Mouse (Mus musculus) midbrain, embryonic 11.5 days (tissue): ENCODE measurements around the gene Rbks. TPM values are rescaled to one million over a fixed set of nuclear protein-coding genes. Genes with fewer than 3 reads are reported as not detected.

Source experiments
- ATAC-seq: fragments of 200-750 bp; cut with Nextera tagmentation; 2 replicates; pipeline ENCODE4 v1.8.0; 2017; ENCODE audit warnings: moderate TSS enrichment, moderate library complexity; ENCODE audit not compliant: low FRiP score
- DNase-seq: peaks from one replicate; pipeline ENCODE4 v3.0.0; 2015; ENCODE audit warnings: low spot score; ENCODE audit errors: missing footprints
- H3K27ac ChIP-seq: fragments of 300-500 bp; sonication (generic); 2 replicates; pipeline ENCODE4 v1.5.1; 2014; ENCODE audit warnings: low read depth, low read length
- H3K27me3 ChIP-seq: fragments of 300-500 bp; sonication (generic); 2 replicates; pipeline ENCODE4 v1.6.1; 2014; ENCODE audit warnings: mild to moderate bottlenecking, low read length, moderate library complexity, mixed read lengths; ENCODE audit not compliant: control insufficient read depth, insufficient read depth
- H3K36me3 ChIP-seq: fragments of 300-500 bp; sonication (generic); 2 replicates; pipeline ENCODE4 v1.6.1; 2014; ENCODE audit warnings: mild to moderate bottlenecking, low read length, moderate library complexity, mixed read lengths; ENCODE audit not compliant: control insufficient read depth, insufficient read depth
- H3K4me1 ChIP-seq: fragments of 300-500 bp; sonication (generic); 2 replicates; pipeline ENCODE4 v1.6.1; 2014; ENCODE audit warnings: low read length; ENCODE audit not compliant: control insufficient read depth, insufficient read depth
- H3K4me2 ChIP-seq: fragments of 300-500 bp; sonication (generic); 2 replicates; pipeline ENCODE4 v1.6.1; 2014; ENCODE audit warnings: mild to moderate bottlenecking, moderate library complexity
- H3K4me3 ChIP-seq: fragments of 300-500 bp; sonication (generic); 2 replicates; pipeline ENCODE4 v1.5.1; 2014; ENCODE audit warnings: low read depth, low read length
- H3K9ac ChIP-seq: fragments of 300-500 bp; sonication (generic); 2 replicates; pipeline ENCODE4 v1.6.1; 2014; ENCODE audit warnings: low read length
- H3K9me3 ChIP-seq: fragments of 300-500 bp; sonication (generic); 2 replicates; pipeline ENCODE4 v1.6.1; 2016; ENCODE audit warnings: low read length; ENCODE audit not compliant: control insufficient read depth
- WGBS: fragments of 180-500 bp; shearing (Covaris S2); extraction: QIAGEN DNeasy Blood & Tissue Kit; methylation state at CpG from one replicate; pipeline ENCODE4 v1.1.7; 2014; 5-methylcytosine and 5-hydroxymethylcytosine counted together
- polyA plus RNA-seq: library from polyadenylated mRNA; unstranded; fragments of >200 nt; fragmentation: Nextera tagmentation; extraction: Ambion mirVana; gene quantifications from 2 replicates; pipeline ENCODE4 v1.2.1, GENCODE M21; 2014

The Rbks gene
- polyA plus RNA-seq, result 2.8 and 3.3 TPM in 2 replicates

DNA sequence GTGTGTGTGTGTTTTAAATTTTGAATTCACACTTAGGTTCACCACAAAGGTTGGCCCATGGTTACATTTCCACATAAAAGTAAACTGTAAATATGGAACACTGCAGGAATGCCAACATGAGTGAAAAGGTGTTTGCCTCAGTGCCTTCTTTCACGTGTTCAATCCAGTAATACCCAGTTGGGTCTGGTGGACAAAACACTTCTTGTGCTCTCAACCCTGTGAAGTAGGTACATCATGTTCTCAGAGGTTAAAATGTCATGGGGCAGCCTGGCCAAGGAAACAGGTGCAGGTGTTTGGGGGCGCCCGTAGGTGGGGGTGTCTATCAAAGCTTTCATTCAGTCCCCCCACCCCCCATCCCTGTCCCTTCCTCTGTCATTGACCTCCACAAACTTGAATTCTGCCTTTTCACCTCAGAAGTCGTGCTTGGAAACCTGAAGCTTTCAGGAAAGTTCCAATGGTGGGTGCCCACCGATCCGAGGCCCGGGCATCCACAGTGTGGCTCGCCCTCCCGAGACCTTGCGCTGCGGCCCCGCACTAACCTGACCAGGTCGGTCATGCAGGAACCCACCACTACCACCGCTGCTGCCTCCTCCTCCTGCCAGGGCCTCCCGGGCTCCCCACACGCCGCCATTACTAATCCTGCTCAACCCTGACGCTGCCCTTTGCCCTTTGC, at the start of gene Rbks:
TSS of gene Rbks (minus strand) at position 657 of the 673 bp plus-strand sequence.
- peak within 1 kb of the TSS; percentile 85 for H3K9ac ChIP-seq
- H3K4me1 ChIP-seq, result no peaks in the 10 kb centered on the region
- H3K4me2 ChIP-seq, result peak within 1 kb of the TSS; percentile 64
- peak within 1 kb of the TSS; percentile 80 for H3K4me3 ChIP-seq
- no peaks in the 10 kb centered on the region for H3K27me3 ChIP-seq
- DNase-seq (no peak), ATAC-seq (no peak; the same call in 1 of the 2 replicates)
- H3K27ac ChIP-seq, result peak within 1 kb of the TSS; percentile 45; the same call in 1 of the 2 replicates
- no peaks in the 10 kb centered on the region for H3K36me3 ChIP-seq
- H3K9me3 ChIP-seq, result no peaks in the 10 kb centered on the region
- 7% methylated on average over 18 of the region's 18 CpGs for WGBS

DNA sequence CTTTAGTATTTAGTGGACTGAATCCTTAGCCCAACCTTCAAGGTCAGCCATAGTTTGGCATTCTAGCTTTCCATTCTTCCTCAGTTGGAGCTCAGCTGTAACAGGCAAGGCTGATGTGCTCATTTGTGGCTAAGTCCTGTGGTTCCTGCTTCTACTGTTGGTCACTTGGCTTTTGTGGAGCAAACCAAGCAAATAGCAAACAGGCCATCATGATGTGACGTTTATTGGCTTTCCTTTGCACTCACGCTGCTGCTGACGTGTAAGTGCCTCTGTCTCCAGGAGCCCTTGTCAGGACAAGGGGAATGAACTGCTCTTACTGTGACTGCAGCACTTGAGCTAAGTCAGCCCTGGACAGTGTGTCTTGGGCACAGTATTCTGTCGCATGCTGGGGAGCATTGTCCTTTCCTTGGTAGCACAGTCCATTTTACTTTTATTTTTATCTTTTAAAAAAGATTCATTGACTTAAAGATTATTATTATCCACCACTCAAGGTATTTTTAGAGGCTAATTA, 45.1 kb upstream of the Rbks start:
- WGBS, result 66% methylated on average over 4 of the region's 4 CpGs
- no peak overlapping the region for H3K27ac ChIP-seq
- no peaks in the 10 kb centered on the region for H3K9me3 ChIP-seq
- no peak overlapping the region for H3K4me3 ChIP-seq
- ATAC-seq (no peak), DNase-seq (no peak)
- no peak overlapping the region for H3K4me2 ChIP-seq
- H3K27me3 ChIP-seq, result no peaks in the 10 kb centered on the region
- H3K9ac ChIP-seq, result no peak overlapping the region
- H3K36me3 ChIP-seq, result no peaks in the 10 kb centered on the region
- H3K4me1 ChIP-seq, result no peaks in the 10 kb centered on the region

DNA sequence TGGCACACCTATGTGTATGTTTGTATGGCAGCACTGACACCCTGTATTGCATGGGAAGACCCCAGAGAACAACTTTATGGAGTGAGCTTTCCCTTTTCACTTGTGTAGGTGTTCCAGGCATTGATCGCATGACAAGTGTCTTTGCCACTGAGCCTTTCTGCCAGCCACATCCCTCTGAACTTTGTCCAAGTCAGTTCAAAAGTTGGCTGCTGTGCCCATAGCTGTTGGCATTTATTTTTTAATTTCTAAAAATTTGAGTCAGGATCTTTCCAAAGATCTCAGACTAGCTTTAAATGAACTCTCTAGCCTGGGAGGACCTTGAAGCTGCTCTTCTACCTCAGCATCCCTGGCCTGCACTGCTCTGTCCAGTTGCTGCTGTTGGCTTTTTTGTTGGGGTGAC, 44.5 kb upstream of the Rbks start:
- ATAC-seq, result no peak
- Histone ChIP-seq H3K27me3 (no peaks in the 10 kb centered on the region), H3K4me2 (no peak overlapping the region), H3K4me1 (no peaks in the 10 kb centered on the region), H3K27ac (no peak overlapping the region), H3K4me3 (no peak overlapping the region), H3K9me3 (no peaks in the 10 kb centered on the region), H3K36me3 (no peaks in the 10 kb centered on the region), H3K9ac (no peak overlapping the region)
- DNase-seq, result no peak
- WGBS, result 87% methylated on average over 1 of the region's 1 CpGs

DNA sequence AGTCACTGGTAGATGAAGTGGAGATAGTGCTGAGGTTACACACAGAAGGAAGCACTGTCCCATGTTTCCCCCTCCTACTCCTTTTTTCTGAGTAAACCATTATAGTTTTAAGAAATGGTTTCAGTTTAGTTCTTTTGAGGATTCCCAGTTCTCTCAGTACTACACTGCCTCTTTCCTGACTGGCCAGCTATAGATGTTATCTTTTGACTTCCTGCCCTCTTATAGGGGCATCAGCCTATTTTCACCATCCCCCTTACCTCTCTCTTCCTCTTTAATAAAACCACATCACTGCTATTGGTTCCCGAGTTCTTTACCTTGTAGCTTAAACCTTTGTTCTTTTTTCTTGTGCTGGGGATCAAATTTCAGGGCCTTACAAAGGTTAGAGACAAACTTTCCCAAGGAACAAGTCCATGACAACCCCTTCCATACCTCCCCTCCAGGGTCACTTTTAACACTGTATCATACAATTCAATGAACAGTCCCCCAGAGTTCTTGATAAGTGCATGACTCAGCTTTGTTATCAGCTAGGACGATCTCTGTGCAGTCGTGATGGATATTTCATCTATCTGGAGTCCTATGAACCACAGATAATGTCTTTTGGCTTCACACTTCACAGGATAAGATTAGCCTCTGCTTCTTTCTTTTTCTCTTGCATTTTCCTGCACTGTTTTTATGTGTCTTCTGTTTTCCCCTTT, 35.4 kb upstream of the Rbks start:
- Histone ChIP-seq H3K27ac (no peak overlapping the region), H3K4me3 (no peak overlapping the region), H3K27me3 (no peaks in the 10 kb centered on the region), H3K36me3 (no peaks in the 10 kb centered on the region), H3K9ac (no peak overlapping the region), H3K4me1 (no peaks in the 10 kb centered on the region), H3K9me3 (no peaks in the 10 kb centered on the region), H3K4me2 (no peak overlapping the region)
- ATAC-seq, result no peak
- no peak for DNase-seq
- 47% methylated on average over 3 of the region's 3 CpGs for WGBS

DNA sequence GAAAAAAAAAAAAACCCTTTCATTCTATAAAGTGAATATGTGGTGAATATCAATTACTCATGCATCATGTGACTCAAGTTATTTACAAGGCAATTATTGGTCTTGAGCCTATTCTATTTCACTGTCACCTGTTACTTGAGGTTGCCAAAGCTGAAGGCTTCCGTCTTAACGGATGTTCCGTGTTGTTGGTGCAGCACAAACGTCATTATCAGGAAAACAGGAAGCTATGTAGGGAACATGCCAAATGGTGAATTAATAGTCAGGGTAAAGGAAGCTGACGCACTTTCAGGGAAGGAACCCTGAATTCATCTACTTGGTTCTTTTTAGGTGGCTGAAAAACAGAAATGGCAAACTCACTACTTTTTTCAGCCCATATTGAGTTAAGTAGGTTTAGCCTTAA, 30.0 kb upstream of the Rbks start:
- Histone ChIP-seq H3K9ac (no peak overlapping the region), H3K27ac (no peak overlapping the region), H3K4me2 (no peak overlapping the region), H3K4me1 (no peaks in the 10 kb centered on the region), H3K4me3 (no peak overlapping the region), H3K36me3 (no peaks in the 10 kb centered on the region), H3K9me3 (no peaks in the 10 kb centered on the region), H3K27me3 (no peaks in the 10 kb centered on the region)
- DNase-seq (no peak), ATAC-seq (no peak)
- WGBS, result 87% methylated on average over 5 of the region's 5 CpGs

DNA sequence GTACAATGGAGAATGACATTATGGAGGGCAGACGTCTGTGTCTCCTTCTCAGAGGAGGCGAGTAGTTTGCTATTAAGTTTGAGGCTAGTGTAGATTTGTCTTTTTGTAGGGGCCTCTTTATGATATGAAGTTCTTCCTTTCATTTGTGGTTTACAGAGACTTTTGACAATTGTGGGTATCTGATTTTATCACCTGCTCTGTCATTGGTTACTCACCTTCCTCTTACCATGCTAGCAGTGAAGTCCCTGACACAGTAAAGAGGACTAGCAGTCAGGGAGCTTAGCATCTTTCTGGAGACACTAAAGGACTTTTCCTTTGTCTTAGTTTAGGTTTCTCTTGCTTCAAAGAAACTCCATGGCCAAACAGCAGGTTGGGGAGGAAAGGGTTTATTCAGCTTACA, 28.5 kb upstream of the Rbks start:
- ATAC-seq, result no peak
- H3K36me3 ChIP-seq, result no peaks in the 10 kb centered on the region
- WGBS, result 90% methylated on average over 2 of the region's 2 CpGs
- H3K27ac ChIP-seq, result no peak overlapping the region
- no peaks in the 10 kb centered on the region for H3K9me3 ChIP-seq
- H3K27me3 ChIP-seq, result no peaks in the 10 kb centered on the region
- no peak overlapping the region for H3K4me2 ChIP-seq
- no peak for DNase-seq
- no peaks in the 10 kb centered on the region for H3K4me1 ChIP-seq
- no peak overlapping the region for H3K4me3 ChIP-seq
- no peak overlapping the region for H3K9ac ChIP-seq

DNA sequence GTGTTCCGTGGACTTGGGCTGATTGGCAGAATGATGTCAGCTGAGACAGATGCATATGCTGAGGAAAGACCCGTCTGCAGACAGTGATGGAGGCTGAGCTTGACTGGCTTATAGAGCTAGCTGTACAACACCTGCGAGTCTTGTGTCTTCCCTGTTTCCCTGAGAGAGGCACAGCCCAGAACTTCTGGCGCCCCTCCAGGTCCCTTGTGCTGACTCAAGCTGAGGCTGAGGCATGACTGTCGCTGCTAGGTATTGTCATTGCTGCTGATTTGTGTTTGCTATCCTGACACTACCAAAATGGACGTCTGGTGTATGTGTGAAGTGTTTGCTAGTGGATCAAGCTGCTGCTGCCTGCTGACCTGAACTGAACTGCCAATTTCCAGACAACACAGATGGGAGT, 27.1 kb upstream of the Rbks start:
- ATAC-seq, result no peak

DNA sequence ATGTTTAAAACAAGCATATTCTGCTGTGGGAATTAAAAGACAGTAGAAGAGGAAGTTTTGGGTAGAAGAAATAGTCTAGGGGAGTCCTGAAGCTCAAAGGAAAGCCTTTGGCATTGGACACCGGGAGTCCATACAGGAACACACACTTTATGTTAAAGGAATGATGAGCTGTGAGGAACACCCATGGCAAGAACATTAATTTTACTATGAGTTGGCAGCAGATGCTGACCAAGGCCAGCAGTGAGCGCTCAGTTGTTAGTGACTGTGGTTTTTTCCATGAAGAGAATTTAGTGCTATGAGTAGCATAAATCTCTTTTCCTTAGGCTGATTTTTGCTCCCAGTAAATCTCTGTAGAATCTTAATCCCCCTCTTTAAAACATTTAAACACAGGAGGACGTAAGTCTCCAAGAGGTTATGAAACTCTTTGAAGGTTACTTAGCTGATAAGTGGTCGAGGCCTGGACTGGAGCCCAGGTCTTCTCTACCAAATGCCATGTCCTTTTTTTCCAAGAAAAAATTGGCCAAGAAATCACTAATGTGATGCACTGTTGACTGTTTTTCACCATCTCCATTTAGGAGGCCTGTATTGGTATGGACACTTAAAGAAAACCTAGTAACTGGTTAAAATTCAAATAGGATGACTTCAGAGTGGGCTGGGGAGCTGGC, 18.2 kb upstream of the Rbks start:
- Histone ChIP-seq H3K36me3 (no peaks in the 10 kb centered on the region), H3K4me3 (no peak overlapping the region), H3K9me3 (no peaks in the 10 kb centered on the region), H3K27ac (no peak overlapping the region), H3K27me3 (no peaks in the 10 kb centered on the region), H3K9ac (no peak overlapping the region), H3K4me1 (no peaks in the 10 kb centered on the region), H3K4me2 (no peak overlapping the region)
- 84% methylated on average over 4 of the region's 4 CpGs for WGBS
- DNase-seq (no peak), ATAC-seq (no peak)

More for the DNA sequence above, 27.1 kb upstream of the Rbks start:
- H3K36me3 ChIP-seq, result no peaks in the 10 kb centered on the region
- H3K4me3 ChIP-seq, result no peak overlapping the region
- H3K9me3 ChIP-seq, result no peaks in the 10 kb centered on the region
- 83% methylated on average over 6 of the region's 6 CpGs for WGBS
- H3K27ac ChIP-seq, result no peak overlapping the region
- H3K9ac ChIP-seq, result no peak overlapping the region
- DNase-seq, result no peak
- H3K4me1 ChIP-seq, result no peaks in the 10 kb centered on the region
- no peaks in the 10 kb centered on the region for H3K27me3 ChIP-seq
- H3K4me2 ChIP-seq, result no peak overlapping the region

DNA sequence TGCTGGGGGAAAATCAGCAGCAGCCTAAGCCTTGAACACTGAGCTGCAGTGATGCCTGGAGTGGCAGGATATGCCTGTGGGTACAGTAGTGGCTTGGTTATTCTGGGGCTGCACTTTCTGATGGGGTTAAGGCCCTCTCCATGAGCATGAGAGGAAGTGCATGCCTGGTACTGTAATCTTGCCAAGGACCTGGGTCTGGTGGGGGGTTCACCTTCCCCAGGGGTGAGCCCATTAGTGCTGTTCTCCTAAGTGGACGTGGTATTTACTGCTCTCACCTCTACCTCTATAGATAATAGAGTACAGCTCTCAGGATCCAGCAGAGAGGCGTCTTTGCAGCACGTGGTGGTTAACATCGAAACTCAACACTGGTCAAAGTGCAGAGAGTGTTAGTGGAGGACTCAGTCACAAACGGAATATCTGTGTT, 16.4 kb upstream of the Rbks start:
- no peak for ATAC-seq
- no peak overlapping the region for H3K9ac ChIP-seq
- 81% methylated on average over 5 of the region's 5 CpGs for WGBS

More for the DNA sequence above, 16.4 kb upstream of the Rbks start:
- H3K36me3 ChIP-seq, result no peaks in the 10 kb centered on the region
- H3K4me2 ChIP-seq, result no peak overlapping the region
- no peaks in the 10 kb centered on the region for H3K4me1 ChIP-seq
- no peaks in the 10 kb centered on the region for H3K9me3 ChIP-seq
- no peak for DNase-seq
- no peak overlapping the region for H3K27ac ChIP-seq
- no peaks in the 10 kb centered on the region for H3K27me3 ChIP-seq
- no peak overlapping the region for H3K4me3 ChIP-seq
